Mouse (Mus musculus) lung, postnatal 36 days (tissue): ENCODE data around the gene Aimp2.

Source experiments
- DNase-seq: peaks from one replicate; pipeline ENCODE4 v3.0.0; 2022; ENCODE audit warnings: mixed read lengths

Gene Aimp2

DNA sequence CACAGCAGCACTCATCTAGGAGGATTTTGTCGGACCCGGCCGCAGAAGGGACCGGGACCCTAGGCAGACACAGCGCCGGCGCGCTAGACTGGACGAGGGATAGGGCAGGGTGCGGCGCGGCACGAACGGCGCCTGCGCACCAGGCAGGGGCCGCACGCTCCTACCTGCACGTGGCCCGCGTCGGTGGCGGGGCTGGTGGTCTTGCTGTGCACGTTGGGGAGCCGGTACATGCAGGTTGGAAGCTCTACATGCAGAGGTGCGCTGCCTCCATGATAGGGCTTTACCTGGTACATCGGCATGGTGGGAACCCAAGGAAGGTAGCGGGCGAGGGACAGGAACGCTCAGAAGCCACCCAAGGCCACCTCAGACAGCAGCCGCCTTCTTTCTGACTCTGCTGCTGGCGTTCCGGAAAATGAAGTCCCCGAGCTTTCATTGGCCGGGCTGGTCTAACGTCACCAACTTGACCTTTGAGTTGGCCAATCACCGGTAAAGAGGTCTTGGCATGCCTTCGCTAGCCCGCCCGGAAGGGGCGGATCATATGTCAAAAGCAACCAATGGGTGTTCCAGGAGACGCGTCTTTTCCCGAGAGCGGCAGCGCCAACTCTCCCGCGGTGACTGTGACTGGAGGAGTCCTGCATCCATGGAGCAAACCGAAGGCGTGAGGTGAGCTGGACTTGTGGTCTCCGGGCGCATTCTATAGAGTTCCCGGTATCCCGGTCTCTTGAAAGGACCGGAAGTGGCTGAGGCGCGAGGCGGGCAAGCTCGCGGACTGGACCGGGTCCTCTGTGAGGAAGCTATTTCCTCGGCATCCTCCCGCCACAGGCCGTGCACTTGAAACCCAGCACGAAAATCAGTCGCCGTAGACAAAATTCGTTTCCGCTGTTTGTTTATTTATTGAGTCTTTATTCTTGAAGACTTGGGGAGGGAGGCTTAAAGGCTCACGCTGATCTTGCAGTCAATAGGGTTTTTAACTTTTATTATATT, at the start of gene Aimp2, which contains the start of gene Pms2:
Gene Aimp2, minus strand, starts transcription at position 431 of the 984 bp plus-strand sequence.
Gene Pms2, plus strand, starts transcription at position 548 of the 984 bp plus-strand sequence.
- DNase-seq = peak; percentile 99

DNA sequence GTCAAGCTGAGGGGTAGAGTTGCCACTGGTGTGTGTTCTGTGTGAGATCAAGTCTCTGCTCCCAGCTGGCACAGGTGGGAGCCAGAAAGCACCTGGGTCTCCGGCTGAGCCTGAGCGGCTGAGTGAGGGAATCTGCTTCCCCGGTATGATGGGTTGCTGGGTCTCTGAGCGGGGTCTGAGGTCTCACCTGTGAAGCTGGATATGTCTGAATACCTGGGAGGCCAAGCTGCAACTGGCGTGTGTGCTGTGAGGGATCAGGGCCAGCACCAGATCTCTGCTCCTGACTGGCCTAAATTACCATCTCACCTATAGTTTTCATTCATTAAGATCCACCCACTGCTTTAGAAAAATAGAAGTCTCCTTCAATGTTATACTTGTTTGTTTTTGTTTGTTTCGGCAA, 47.5 kb upstream of the Aimp2 start:
- no peak for DNase-seq

DNA sequence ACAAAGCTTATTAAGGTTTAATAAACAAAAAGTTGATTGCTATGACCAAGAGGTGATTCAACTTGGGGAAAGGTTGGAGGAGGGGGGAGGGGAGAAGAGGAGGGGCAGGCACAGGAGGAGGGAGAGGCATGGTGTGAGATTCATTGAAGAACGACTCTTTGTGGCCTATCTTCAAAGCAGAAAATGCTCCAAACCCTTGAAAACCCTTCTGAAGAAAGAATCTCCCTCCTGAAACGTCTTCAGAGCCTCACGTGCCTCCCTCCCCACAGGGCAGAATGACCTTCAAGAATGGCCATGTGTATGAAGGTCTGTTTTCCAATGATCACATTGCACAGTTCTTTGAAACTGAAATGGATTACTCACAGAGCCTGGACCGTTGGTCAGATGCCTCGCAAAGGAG, 40.4 kb upstream of the Aimp2 start:
- DNase-seq = no peak

DNA sequence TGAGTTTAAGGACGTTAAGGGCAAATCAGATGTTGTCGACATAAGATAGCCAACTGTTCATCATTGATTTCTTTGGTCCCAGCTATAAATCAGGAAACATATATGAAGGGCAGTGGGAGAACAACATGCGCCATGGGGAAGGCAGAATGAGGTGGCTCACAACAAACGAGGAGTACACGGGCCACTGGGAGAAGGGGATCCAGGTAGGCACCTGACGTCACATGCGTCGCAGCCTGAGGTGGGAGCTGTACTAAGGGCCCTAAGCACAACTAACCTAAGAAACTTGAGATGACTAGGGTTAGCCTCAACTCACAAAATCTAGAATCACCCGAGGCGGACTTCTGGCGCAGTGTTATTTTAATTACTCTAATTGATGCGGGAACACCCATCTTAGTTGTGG, 38.7 kb upstream of the Aimp2 start:
- DNase-seq = no peak

DNA sequence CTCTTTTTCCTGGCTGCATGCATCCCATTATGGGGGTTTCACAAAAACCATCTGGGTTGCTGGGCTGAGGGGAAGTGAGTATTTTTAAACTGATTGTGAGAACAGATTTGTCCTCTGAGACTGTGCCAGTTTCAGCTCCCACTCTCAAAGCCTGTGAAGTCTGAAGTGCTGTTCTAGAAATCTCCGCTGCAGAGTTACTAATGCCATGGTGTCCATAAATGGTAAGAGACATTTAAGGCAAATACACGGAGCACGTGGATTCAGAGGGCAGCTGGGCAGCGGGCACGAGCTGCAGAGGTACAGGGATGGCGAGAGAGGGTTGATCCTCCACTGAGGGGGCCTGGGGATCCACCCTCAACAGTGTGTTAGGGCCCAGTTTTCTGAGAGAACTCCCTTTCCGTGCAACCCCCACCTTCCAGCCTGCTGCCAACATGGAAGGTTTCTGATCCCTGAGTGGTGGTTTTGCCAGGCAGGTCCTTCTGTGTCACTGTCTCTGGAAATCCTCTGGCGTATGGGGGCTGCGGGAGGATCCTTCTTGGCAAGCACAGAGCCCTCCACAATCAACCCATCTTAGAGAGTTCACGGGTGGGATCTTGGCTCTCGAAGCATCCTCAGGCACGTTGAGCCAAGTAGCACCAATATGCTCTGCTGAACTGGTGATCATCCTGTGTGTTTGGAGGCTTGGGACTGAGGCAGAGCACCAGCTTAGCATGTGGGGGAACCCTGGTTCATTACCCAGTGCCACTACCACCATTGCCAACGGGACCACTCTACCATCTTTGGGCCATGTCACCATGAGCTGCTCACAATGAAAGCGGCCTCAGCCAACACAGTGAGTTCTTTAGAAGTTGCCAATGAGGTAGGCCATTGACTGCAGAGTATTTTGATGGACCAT, 33.8 kb upstream of the Aimp2 start:
- no peak for DNase-seq

DNA sequence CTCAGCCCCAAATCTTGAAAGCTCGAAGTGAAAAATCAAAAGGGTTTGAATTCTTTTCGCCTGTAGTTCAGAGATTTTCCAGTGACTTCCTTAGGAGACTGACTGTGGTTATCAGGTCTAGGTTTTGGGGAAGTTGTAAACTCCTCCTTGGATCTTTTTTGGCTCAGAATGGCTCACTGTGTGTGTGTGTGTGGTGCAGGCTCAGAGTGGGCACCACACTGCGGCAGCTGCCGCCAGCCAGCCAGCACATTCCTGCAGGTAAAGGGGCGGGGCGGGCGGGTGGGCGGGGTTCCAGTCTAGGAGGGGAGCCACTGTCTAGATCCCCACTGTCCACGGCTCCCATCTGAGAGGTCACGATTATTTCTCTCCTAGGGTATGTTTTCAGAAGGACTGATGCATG, 31.9 kb upstream of the Aimp2 start:
- no peak for DNase-seq

DNA sequence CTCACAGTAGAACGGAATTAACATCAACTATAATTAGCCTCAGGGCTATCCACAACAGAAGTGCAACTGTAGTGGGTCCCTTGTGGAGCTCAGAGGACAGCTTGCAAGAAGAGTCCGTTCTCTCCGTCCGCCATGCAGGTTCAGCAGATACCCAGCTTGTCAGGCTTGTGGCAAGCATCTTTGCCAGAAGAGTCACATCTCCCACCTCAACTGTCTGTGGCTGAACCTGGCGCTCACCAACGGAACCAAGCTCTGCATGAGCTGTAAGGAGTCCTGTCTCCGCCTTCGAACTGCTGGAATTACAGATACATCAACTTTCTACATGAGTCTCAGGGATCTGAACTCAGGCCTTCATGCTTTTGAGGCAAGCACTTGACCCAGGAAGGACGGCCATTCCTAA, 26.5 kb upstream of the Aimp2 start:
- no peak for DNase-seq

DNA sequence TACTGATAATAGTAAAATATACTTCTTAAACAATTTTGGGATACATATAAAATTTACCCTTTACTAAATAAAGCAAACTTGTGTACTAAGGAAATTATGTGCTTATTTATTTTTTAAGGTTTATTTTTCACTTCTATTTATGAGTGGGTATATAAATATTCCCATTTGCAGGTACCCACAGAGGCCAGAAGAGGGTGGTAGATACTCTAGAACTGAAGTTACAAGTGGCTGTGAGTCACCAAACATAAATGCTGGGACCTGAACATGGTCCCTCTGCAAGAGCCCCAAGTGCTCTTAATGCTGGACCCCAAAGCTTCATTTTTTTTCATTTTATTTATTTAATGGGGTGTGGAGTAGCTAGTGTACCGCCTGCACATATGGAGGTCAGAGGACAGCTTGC, 24.2 kb upstream of the Aimp2 start:
- DNase-seq = no peak

DNA sequence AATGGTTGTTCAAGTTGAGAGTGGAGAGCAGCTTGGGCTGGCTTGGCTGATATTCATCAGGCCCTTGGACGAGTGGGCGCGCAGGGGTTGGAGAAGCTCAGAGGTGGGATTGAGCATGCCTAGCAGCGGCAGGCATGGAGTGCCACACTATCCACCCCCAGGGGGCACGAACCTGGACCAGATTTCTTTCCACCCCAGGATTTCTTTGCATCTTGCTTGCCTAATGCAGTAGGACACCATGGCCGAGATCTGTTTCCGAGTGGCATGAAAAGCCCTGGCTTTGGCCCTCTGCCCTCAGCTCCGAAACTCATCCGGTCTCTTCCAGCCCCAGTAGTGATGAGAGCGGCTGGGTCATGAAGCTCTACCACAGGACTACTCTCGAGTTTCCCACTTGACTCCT, 23.8 kb upstream of the Aimp2 start:
- DNase-seq = no peak

DNA sequence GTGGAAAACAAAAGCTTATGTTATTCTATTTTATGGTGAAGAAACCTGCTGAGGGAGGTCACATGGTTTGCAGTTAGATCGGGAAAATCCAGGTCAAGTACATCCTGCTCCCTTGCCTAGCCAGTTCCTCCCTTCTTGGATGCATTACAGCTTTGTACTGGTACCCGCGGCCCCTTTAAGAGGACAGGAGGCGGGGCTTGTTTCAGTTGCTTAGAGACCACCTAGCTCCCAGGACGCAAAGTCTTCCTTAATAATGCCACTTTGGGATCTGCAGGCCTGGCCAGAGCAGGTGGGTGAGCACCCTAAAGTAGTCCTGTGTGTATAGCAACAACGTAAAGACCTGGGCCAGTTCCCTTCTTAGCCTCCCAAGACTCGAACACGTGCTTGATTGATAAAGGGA, 23.2 kb upstream of the Aimp2 start, which contains the start of gene Rsph10b:
Gene Rsph10b, plus strand, starts transcription at position 205 of the 400 bp plus-strand sequence.
- peak; percentile 70 for DNase-seq

DNA sequence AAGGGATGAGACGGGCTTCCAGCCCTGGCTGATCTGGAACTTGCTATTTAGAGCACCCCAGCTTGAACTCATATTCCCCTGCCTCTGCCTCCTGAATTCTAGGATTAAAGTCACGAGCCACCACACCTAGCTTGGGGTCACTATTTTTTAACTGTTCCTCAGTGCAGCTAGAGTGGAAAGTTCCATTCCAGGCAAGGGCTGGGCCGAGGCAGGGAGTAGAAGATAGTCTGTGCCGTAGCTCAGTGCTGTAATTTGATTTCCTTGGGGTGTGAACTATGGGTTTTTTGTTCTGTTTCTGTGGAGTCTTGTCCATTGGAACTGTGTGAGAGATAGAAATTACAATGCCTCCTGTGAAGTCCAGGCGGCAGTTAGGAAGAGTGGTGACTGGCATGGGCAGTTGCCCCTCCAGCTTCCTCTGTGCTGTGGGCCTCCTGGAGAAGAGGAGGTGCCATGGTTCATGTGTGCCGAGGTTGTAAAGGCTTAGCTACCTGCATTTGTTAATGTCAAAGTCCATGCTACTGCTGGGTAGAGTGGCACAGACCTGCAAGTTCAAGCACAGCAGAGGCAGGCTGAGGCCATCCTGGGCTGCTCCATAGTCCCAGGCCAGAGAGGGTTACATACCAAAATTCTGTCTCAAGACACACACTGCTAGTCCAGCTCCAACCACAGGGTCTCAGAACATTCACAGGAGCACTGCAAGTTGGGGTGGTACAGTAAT, 22.4 kb upstream of the Aimp2 start:
- DNase-seq = no peak

DNA sequence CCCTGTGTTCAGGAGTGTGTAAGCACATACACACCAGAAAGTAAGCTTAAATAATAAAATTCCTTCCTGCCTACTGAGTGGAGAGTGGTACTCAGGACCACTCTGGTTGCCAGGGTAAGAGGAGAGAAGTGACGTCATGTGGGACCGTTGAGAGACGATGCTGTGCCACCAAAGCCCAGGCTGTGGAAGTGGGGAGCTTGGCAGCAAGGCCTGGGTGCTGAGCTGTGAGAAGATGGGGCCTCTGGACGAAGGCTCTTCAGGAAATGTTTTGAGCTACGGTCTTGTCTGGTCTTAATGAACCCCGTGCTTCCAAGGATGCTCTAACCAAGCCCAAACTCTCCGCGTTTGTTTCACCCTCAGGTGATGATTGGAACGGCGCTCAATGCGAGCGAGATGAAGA, 21.0 kb upstream of the Aimp2 start:
- no peak for DNase-seq

DNA sequence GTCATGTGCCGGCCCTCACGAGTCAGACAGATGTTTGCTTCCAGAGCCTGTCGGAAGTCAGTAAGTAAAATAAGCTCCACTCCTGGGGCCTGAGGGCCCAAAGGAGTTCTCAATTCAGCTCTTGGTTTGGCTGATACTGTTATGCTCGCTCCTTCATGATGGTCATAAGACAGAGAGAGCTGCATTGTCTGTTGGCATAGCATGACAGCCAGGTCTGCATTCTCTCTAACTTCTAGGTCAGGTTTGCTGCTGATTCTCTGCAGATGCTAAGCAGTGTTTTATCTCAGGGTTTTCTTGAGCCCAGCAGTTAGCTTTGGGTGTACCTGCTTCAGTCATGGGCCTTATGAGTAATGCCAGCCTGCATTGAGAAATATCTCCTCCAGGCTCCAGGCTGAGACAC, 19.6 kb upstream of the Aimp2 start:
- no peak for DNase-seq

DNA sequence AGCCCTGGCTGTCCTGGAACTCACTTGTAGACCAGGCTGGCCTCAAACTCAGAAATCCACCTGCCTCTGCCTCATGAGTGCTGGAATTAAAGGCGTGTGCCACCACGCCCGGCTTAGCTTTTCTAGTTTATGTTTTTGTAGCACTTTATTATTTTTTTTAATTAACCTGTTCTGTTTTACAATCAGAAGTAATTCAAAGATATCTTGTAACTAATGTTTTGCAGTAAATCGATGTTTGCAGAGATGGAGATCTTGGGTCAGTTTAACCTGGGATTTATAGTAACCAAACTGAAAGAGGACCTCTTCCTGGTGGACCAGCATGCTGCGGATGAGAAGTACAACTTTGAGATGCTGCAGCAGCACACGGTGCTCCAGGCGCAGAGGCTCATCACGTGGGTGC, 18.2 kb upstream of the Aimp2 start, which contains the start of gene Gm42421:
Gene Gm42421, plus strand, starts transcription at position 301 of the 400 bp plus-strand sequence.
- DNase-seq = no peak

DNA sequence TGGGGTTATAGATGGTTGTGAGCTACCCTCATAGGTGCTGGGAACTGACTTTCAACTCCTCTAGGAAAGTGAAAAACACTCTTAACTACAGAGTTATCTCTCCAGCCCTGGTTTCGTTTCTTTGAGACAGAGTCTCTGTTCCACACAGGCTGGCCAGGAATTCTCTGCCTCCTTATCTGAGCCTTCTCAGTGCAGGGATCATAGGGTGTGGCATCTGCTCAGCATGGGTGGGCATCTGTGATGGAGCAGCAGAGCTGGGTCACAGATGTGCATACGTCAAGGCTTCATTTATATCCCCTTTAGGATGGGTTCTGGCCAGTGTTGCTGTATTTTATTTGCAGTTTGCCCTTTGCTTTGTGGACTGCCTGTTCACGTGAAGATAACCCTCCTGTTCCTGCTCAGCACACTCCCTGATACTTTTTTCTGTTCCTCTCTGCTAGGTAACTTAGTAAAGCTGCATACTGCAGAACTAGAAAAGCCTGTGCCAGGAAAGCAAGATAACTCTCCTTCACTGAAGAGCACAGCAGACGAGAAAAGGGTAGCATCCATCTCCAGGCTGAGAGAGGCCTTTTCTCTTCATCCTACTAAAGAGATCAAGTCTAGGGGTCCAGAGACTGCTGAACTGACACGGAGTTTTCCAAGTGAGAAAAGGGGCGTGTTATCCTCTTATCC, 15.3 kb upstream of the Aimp2 start:
- DNase-seq = no peak

DNA sequence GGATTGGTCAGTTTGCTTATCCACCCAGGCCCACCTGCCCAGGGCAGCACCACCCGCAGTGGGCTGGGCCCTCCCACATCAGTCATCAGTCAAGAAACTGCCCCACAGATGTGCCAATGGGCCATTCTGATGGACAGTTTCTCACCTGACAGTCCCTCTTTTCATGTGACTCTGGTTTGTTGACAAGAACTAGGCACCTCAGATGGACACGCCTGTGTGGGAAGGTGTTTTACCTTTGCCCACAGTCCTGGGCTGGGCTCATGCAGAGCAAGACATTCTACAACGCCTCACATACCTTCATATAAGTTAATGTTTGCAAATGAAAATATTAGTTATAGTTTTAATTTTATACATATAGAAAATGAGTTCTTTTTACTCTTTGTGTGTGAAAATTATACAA, 8.5 kb upstream of the Aimp2 start:
- DNase-seq = no peak

DNA sequence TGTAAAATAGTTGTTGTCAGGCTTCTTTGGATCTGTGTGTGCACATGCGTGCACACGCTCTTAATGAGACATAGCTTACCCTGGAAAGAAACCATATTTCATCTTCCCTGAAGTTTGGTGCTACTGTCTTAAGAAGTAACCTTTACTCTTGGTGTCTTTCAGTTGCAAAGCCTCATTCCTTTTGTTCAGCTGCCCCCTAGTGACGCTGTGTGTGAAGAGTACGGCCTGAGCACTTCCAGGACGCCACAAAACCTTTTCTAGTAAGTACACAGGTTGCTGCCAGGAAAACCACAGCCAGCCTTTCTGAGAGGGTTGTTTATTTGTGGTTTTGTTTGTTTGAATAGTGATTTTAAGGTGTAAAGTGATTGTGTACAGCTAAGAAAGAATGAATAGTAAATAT, 7.8 kb upstream of the Aimp2 start:
- peak; percentile 87 for DNase-seq

DNA sequence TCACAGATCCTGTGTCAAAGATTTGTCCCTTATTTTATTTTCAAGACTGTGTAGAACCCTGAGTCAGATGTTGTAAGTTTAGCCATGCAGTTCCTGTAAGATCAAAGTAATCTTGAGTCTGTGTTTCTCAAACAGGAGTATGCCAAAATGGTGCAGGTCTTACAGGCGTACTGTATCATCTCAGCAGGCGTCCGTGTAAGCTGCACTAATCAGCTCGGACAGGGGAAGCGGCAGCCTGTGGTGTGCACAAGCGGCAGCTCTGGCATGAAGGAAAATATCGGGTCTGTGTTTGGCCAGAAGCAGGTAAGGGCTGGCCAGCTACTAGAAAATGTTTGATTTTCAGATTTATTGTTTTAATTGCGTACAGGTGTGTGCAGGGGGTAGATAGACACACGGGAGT, 6.6 kb upstream of the Aimp2 start:
- DNase-seq = no peak

DNA sequence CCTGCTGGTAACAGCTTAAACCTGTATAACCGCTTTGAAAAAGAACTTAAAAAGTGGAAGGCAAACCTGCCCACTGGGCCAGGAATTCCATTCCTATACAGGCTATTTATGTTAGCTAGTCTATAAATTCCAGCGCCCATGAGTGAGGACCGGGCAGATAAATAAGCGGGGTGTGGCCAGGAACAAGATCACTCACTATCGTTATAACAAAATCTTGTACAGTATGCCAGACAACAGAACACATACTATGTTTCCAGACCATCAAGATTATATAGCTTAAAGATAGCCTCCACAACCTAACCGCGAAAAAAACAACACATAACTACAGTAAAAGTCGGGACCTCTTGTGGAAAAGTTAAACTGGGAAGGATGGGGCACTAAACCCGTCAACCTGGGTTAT, 721 bp downstream of the Aimp2 start:
- no peak for DNase-seq

DNA sequence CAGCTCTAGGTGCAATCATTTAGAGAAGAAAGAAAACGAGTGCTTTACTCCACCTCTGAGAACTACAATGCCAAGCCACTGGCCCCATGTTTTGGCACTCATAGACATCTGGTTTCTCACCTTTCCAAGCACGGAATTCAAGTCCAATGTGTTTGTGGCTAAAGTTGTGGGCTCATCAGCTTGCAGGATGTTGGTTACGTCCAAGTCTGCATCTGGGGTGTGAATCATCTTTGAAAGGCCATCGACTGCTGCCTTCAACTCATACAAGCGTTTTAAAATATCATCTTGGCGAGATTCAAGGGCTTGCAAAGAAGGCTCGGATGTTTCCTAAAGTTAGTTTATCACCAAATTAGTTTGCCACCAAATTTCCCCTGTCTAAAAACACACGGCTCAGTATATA, 3.2 kb downstream of the Aimp2 start:
- no peak for DNase-seq

DNA sequence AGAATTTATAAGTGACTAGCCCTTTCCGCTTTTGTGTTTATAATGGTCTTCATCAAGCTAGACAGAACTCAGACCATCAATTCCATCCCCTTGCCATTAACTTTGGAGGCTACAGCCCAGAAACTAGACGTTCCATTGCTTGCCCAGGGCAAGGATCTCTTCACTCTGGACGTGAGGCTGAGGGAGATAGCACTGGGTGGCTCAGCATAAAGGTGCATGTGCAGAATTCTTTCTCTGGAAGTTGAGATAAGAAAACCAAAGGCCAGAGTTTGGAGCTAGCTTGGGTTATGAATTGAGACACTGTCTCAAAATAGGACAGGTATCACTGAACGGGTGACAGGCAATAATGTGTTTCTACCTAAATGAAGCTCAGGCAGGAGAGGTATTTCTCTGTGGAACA, 5.8 kb downstream of the Aimp2 start:
- DNase-seq = no peak

DNA sequence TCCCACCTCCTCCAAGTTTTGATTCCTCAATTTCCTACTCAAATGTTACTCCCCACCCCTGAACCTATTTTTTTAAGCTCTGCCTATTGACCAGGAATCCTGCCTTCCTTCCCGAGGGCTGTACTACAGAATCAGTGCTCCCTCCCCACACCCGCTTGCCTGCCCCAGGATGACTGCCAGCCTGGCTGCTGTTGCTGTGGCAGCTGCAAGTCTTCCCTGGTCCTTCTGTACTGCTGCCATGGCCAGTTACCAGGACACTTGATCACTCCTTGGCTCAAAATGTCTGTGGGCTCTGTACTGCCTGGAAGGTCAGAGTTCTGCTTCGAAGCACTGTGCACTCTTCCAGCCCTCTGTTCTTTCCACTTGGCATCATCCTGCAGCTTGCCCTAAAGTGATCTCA, 7.5 kb downstream of the Aimp2 start:
- peak; percentile 20 for DNase-seq
